9 mouse cellular contexts compared by ENCODE assay signal in the genomic region with DNA sequence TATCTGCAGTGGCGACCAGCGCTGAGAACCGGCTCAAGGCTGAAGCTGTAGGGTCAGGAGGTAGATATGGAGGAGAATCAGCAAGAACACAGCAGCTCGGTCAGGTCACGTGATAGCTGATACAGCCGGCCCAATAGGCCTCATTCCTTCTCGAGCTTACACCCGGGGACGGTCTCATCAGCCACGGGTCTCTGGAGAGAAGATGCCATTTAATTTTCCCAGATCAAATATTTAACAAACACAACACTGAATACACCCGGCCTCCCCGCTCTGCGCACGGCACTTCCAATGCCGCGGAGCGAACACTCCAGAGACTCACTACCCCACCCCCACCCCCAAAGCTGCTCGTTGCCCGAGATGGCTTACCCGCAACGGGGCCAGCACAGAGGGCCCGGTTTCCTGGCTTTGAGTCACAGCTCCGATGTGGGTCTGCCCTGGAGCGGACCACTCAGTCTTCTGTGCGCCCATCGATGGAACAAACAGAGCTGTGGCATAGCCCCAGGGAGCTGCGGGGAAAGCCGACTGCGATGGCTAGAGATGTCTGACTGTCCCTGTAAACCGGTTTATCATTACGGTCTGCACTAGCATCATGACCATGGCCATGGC. TPM values are rescaled to one million over a fixed set of nuclear protein-coding genes. Genes with fewer than 3 reads are reported as not detected.
DNase-seq lines count a peak whose midpoint lies in the region; ATAC-seq lines count a peak whose summit lies in the region.
"Had no signal": no experiment of that assay in that cellular context is flagged by ENCODE, and none has a peak within 500 bp of the region (broad histone marks: within the 10 kb centered on the region; RNA-seq: fewer than 3 reads in every experiment).

No protein-coding gene starts in this region.

- 48% methylated on average over 31 of the region's 31 CpGs for WGBS in limb, embryonic 12.5 days
- WGBS in stomach, embryonic 16.5 days, result 29% methylated on average over 31 of the region's 31 CpGs

- no peaks in the 10 kb centered on the region for H3K36me3 ChIP-seq in megakaryocyte, embryonic 14.5 days (replicated peaks; ENCODE audit: low read length)
- H3K36me3 ChIP-seq in limb, embryonic 12.5 days, result no peaks in the 10 kb centered on the region
- no peaks in the 10 kb centered on the region for H3K36me3 ChIP-seq in stomach, embryonic 16.5 days (ENCODE audit: control insufficient read depth, insufficient read depth, low read length)

- no peak overlapping the region; the same call in 1 of the 2 replicates for H3K9ac ChIP-seq in limb, embryonic 12.5 days (replicated peaks)
- peak overlapping the region; percentile 11; the same call in 1 of the 2 replicates for H3K9ac ChIP-seq in stomach, embryonic 16.5 days (ENCODE audit: low read length)

- H3K9me3 ChIP-seq in megakaryocyte, embryonic 14.5 days, result 0 out of 2 replicates have a peak, but pooled peaks cover 3% of the 10 kb centered on the region
- no peaks in the 10 kb centered on the region for H3K9me3 ChIP-seq in limb, embryonic 12.5 days
- no peaks in the 10 kb centered on the region for H3K9me3 ChIP-seq in stomach, embryonic 16.5 days (replicated peaks; ENCODE audit: control insufficient read depth, low read length)

- H3K27ac ChIP-seq in limb, embryonic 12.5 days, result no peak overlapping the region
- no peak overlapping the region for H3K27ac ChIP-seq in stomach, embryonic 16.5 days (ENCODE audit: low read length)

- no peak for ATAC-seq in megakaryocyte, adult 5-6 weeks (ENCODE audit: poor library complexity, severe bottlenecking)
- ATAC-seq in limb, embryonic 12.5 days (ENCODE audit: insufficient number of reproducible peaks, insufficient read depth, low FRiP score, low TSS enrichment, low read depth), result no peak
- no peak for ATAC-seq in stomach, embryonic 16.5 days (ENCODE audit: insufficient read depth, low FRiP score)
- ATAC-seq in monocyte, adult 5-6 weeks (replicated peaks; ENCODE audit: insufficient number of reproducible peaks, low FRiP score, low TSS enrichment, poor library complexity, severe bottlenecking), result no peak

- peaks cover 16% of the 10 kb centered on the region for H3K27me3 ChIP-seq in megakaryocyte, embryonic 14.5 days (replicated peaks)
- peaks cover 27% of the 10 kb centered on the region for H3K27me3 ChIP-seq in limb, embryonic 12.5 days
- H3K27me3 ChIP-seq in stomach, embryonic 16.5 days (ENCODE audit: control insufficient read depth, insufficient read depth, low read length), result no peaks in the 10 kb centered on the region; the same call in 1 of the 2 replicates

- peak; percentile 41 for DNase-seq in embryo, embryonic 11 days
- no peak for DNase-seq in embryo, embryonic 10 days (ENCODE audit: low spot score)
- DNase-seq in cerebellum, postnatal 36 days, result no peak
- DNase-seq: spleen, adult 18-20 months had no signal

- peak overlapping the region; percentile 45 for H3K4me2 ChIP-seq in limb, embryonic 12.5 days
- peak overlapping the region; percentile 7; the same call in 1 of the 2 replicates for H3K4me2 ChIP-seq in stomach, embryonic 16.5 days (ENCODE audit: low read depth, low read length)

- H3K4me3 ChIP-seq in megakaryocyte, embryonic 14.5 days (replicated peaks), result peak overlapping the region; percentile 59
- 0 out of 2 replicates have a peak overlapping the region, but pooled peaks have one; percentile 9 for H3K4me3 ChIP-seq in limb, embryonic 12.5 days (replicated peaks)
- no peak overlapping the region for H3K4me3 ChIP-seq in stomach, embryonic 16.5 days (replicated peaks; ENCODE audit: low read length)

- H3K4me1 ChIP-seq in megakaryocyte, embryonic 14.5 days, result no peaks in the 10 kb centered on the region; the same call in 1 of the 2 replicates
- peaks cover 13% of the 10 kb centered on the region; the same call in 1 of the 2 replicates for H3K4me1 ChIP-seq in limb, embryonic 12.5 days (replicated peaks)
- no peaks in the 10 kb centered on the region for H3K4me1 ChIP-seq in stomach, embryonic 16.5 days (ENCODE audit: control insufficient read depth, insufficient read depth, low read length)

RNA-seq across cellular contexts. Expression of a gene that starts 48.7 kb away (rescaled TPM):
- polyA plus RNA-seq in megakaryocyte, embryonic 14.5 days (2012; ENCODE audit: insufficient read depth, low replicate concordance), result not detected in 2 replicates
- total RNA-seq in megakaryocyte, adult 5-6 weeks (2015), result not detected in 2 replicates
- total RNA-seq in megakaryocyte, adult 5-6 weeks (2017), result not detected in 2 replicates
- 0.08 and 0.15 TPM in 2 replicates for polyA plus RNA-seq in limb, embryonic 12.5 days (2016; fragmentation: Nextera tagmentation; extraction: Ambion mirVana)
- polyA plus RNA-seq in stomach, embryonic 16.5 days (2015; fragmentation: Nextera tagmentation; extraction: Ambion mirVana), result 2.2 and 2.3 TPM in 2 replicates
- total RNA-seq in monocyte, adult 5-6 weeks (2017), result 0.67 TPM in 1 of 3 replicates, not detected in the others
